Mouse (Mus musculus) adrenal gland, postnatal 36 days (tissue): ENCODE measurements around the gene Gcn1l1. TPM values are rescaled to one million over a fixed set of nuclear protein-coding genes. Genes with fewer than 3 reads are reported as not detected.

Experiments
- DNase-seq, 2 experiments: peaks; one replicate each; pipeline ENCODE4 v3.0.0; 2021; ENCODE audit warnings: mixed read lengths in 1 of 2
- microRNA-seq: library from miRNA; unstranded; fragments of <30 nt; microRNA quantifications from one replicate; pipeline ENCODE4 v1.2.0, GENCODE M21; 2021
- total RNA-seq, 2 experiments: library from RNA; stranded (reverse); gene quantifications; 2 replicates each; pipeline ENCODE4 v1.2.3; 2021

Gcn1l1 gene
- total RNA-seq, 2 experiments from 2014 or later, result 53.9 to 69.5 TPM

DNA sequence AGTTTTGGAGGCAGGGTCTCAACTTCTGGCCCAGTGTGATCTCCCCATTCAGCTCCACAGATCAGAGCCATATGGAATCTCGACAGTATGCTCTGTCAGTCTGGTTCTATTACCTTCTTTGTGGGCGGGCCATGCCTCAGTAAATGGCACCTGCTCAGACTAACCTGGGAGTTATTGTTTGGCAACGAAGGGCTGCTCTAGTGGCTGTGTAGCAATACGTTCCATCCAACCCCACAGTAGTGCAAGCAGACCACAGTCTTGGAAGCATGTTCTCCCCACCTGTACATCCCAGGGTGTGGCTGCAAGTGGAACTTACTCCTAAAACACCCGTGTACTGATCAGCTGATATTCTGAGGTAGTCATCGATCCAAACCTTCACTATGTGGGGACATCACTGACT, 91.6 kb downstream of the Gcn1l1 start:
- DNase-seq, result no peak

DNA sequence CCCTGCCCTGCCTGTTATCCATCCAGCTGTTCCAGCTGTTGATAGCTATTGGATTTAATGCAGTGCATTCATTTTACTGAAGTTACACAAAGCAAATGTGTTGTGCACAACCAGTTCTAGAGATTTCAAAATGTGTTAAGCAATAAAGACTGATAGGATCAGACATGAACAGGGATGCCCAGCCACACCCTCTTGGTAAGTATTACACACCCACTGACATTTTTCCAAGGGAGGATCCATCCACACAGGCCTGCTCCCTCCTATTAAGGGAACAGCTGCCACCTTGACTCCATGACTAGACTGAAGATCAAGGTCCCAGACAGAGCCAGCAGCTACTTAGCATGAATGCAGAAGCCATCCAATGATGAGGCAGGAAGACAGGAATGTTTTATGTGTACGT, 92.2 kb downstream of the Gcn1l1 start:
- DNase-seq, result no peak

DNA sequence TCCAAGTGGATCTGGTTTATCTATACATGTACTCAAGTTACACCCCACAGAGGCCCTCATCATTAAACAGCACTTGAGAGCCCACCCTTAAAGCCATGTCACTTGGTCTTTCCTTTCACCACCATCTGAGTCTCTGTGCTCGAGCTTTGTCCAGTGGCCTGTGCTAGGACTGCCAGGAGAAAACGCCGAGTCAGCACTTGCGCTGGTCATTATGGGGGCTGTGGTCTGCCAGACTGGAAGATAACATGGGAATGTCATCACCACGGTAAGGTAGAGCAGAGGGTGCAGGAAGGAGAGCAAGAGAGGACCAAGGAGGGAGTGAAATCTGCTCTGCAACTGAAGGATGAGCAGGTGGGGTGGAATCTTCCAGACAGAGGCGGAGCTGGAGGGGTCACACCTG, 93.3 kb downstream of the Gcn1l1 start:
- DNase-seq, result no peak

DNA sequence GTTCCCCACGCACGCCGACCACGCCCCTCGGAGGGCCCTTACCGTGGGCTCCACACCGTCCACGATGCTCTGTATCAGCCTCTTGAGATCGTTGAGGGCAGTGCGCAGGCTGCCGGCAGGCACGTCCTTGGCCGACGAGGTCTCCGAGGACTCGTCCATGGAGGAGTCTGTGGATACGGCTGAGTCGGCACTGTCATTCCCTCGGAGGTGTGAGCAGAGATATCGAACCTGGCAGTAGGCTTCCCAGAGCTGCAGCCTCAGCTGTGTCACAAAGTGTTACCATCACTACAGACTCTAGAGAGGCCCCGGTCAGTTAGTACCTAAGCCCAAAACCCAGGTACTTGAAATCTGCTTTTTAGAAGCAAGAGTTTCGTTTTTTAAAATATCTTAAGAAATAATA, 97.6 kb downstream of the Gcn1l1 start:
- DNase-seq, result no peak

GRCm38 (mm10) chr5:115666366-115667065, 101.5 kb downstream of the Gcn1l1 start:
- no peak for DNase-seq

DNA sequence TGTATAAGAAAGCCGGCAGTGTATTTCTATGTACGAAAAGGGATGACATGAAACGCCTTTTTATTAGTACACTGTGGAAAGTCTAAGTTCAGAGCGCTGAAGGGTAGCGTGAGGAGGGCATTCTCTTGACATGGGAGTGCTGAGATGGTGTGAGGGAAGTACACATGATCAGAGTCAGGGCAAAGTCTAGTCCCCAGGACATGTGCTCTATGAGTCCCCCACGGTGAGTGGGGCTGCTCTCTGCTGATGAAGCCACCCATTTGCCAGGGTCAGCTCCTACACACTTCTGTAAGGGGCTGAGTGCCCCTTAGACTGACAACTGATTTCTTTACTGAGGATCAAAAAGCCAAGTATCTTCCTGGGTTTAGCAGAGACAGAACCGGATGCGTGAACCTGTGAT, 102.2 kb downstream of the Gcn1l1 start:
- DNase-seq, result no peak

GRCm38 (mm10) chr5:115667894-115668293, 102.8 kb downstream of the Gcn1l1 start:
- no peak for DNase-seq

DNA sequence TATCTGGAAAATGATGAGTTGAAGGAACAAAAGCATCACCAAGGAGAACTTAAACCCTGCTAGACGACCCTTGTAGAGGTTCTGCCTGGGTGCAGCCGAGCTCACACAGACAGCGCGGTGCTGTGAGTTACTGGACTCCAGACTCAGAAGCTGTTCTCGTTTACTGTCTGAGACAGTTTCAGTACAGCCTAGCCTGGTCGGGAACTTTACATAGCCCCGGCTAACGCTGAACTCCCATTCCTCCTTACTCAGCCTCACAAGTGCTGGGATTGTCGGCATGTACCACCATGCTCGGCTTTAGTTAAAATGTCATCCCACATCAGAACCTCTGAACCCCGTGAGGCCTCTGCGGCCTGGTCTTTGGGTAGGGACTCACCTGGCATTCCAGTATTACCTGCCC, 103.9 kb downstream of the Gcn1l1 start:
- no peak for DNase-seq

DNA sequence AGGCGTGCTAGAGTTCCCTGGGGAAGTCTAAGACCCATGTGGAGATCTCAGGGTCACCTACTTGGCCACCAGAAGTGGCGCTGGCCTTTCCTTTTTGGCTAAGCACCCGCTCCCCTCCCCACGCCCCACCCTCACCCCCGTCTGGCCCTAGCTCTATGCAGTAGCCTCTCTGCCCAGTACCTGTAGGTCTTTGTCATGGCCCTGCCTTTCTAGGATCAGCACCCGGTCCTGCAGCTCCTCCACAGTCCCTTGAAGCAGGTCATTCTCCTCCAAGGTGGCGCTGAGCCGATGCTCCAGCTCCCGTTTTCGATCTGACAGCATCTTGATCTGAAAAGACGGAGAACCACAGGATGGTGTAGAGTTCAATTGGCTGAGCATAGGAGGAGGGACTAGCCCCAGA, 104.9 kb downstream of the Gcn1l1 start:
- DNase-seq, result no peak

DNA sequence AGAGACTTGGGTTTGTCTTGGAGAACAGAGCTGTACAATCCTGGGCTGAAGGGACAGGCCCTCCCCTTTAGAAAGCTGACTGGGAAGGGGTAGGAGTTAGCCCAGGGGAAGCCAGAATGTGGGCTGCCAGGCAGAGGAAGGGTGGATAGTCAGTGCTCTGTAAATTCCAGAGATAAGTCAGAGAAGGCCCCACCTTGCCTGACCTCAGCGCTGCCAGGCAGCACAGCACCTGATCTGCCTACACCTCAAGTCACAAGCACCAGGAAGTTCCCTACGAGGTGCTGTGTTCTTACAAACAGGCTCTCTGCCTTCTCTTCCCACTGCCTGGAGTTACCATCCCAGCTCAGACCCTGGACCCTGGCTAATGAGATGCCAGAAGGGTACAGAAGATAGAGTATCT, 105.4 kb downstream of the Gcn1l1 start:
- no peak for DNase-seq

- DNase-seq, result no peak
Measured at GRCm38 (mm10) chr5:115671846-115672245, 106.8 kb downstream of the Gcn1l1 start.

Small RNA genes within 50 kb of the gene (microRNA-seq; reads per million reads assigned to microRNA genes)
- gene Mir7029 (not detected), gene Mir7030 (not detected)

Other genes with a start within 250 kb of the Gcn1l1 start
- gene Srsf9, start 238.1 kb upstream of the Gcn1l1 start, total RNA-seq, result 10 to 100 TPM; 73.7 to 77.0 TPM
- gene Gatc, start 224.1 kb upstream of the Gcn1l1 start, total RNA-seq, result 10 to 100 TPM; 17.7 to 21.7 TPM
- 10 to 100 TPM; 32.4 to 47.5 TPM for gene Triap1, start 224.0 kb upstream of the Gcn1l1 start, total RNA-seq
- 1,000 to 10,000 TPM; 1,319 to 1,418 TPM for gene Cox6a1, start 216.3 kb upstream of the Gcn1l1 start, total RNA-seq
- gene Msi1, start 135.7 kb upstream of the Gcn1l1 start, total RNA-seq, result 10 to 100 TPM; 15.7 to 18.5 TPM
- gene Pla2g1b, start 99.0 kb upstream of the Gcn1l1 start, total RNA-seq, result not detected
- 10 to 100 TPM; 20.8 to 22.6 TPM for gene Sirt4, start 80.5 kb upstream of the Gcn1l1 start, total RNA-seq
- gene Pxn, start 58.6 kb upstream of the Gcn1l1 start, total RNA-seq, result 10 to 100 TPM; 33.5 to 54.2 TPM
- gene Rplp0, start 5.8 kb upstream of the Gcn1l1 start, total RNA-seq, result 100 to 1,000 TPM; 829 to 906 TPM
- 10 to 100 TPM; 62.9 to 68.8 TPM for gene Rab35, start 66.7 kb downstream of the Gcn1l1 start, total RNA-seq
- gene Bicdl1, start 166.4 kb downstream of the Gcn1l1 start, total RNA-seq, result 10 to 100 TPM in 1 of 2 experiments, 1 to 10 TPM in 1; 7.8 to 11.3 TPM